7 mouse cellular contexts compared by ENCODE assay signal in genomic region chr8:80493523-80494345, GRCm38 (mm10). TPM values are rescaled to one million over a fixed set of nuclear protein-coding genes. Genes with fewer than 3 reads are reported as not detected.
A peak's percentile ranks its signal among the peaks of the same experiment; 100 is the strongest.
DNase-seq lines count a peak whose midpoint lies in the region; ATAC-seq and TF ChIP-seq lines count a peak whose summit lies in the region.

TSS of gene Gypa (plus strand) at chr8:80493781.

- H3K9ac ChIP-seq in limb, embryonic 14.5 days (ENCODE audit: low read depth, low read length, severe bottlenecking) = peak within 1 kb of the TSS; percentile 50

- H3K4me3 ChIP-seq in C2C12 (ENCODE audit: insufficient read depth, poor library complexity, severe bottlenecking) = no peak within 1 kb of the TSS
- peak within 1 kb of the TSS; percentile 57 for H3K4me3 ChIP-seq in forebrain, embryonic 10.5 days
- H3K4me3 ChIP-seq in limb, embryonic 14.5 days (replicated peaks; ENCODE audit: low read length) = peak within 1 kb of the TSS; percentile 47

- DNase-seq in 416B (ENCODE audit: low read depth) = peak; percentile 44
- DNase-seq in forebrain, embryonic 10.5 days (ENCODE audit: extremely low spot score, low spot score) = peak; percentile 21
- no peak for DNase-seq in limb, embryonic 14.5 days (ENCODE audit: low spot score)
- DNase-seq in retina, embryonic 14.5 days (ENCODE audit: low spot score) = peak; percentile 42
- DNase-seq in cerebellum, postnatal 25 days = no peak
- no peak for DNase-seq in testis, postnatal 10 days (ENCODE audit: low spot score)

- H3K27ac ChIP-seq in forebrain, embryonic 10.5 days = peak within 1 kb of the TSS; percentile 81
- no peak within 1 kb of the TSS for H3K27ac ChIP-seq in limb, embryonic 14.5 days (replicated peaks; ENCODE audit: low read depth, low read length)

- H3K4me2 ChIP-seq in limb, embryonic 14.5 days (replicated peaks; ENCODE audit: low read depth, low read length, severe bottlenecking) = peak within 1 kb of the TSS; percentile 64

- ATAC-seq in limb, embryonic 14.5 days (ENCODE audit: low FRiP score, low read depth) = no peak

- TF ChIP-seq POLR2A in limb, embryonic 14.5 days (IDR thresholded peaks at IDR 0.05; ENCODE audit: borderline replicate concordance, extremely low read depth, insufficient read depth, insufficient read length) = no peak

- no peaks in the 10 kb centered on the region for H3K36me3 ChIP-seq in C2C12 (ENCODE audit: control insufficient read depth, insufficient read depth)
- no peaks in the 10 kb centered on the region for H3K36me3 ChIP-seq in forebrain, embryonic 10.5 days (replicated peaks)
- H3K36me3 ChIP-seq in limb, embryonic 14.5 days (ENCODE audit: control insufficient read depth, insufficient read depth, low read length) = no peaks in the 10 kb centered on the region

- H3K79me2 ChIP-seq in C2C12 (ENCODE audit: control insufficient read depth, insufficient read depth) = no peaks in the 10 kb centered on the region

- no peaks in the 10 kb centered on the region for H3K79me3 ChIP-seq in C2C12 (ENCODE audit: low read depth)

- H3K27me3 ChIP-seq in C2C12 (ENCODE audit: control insufficient read depth, insufficient read depth, insufficient read length) = no peaks in the 10 kb centered on the region
- H3K27me3 ChIP-seq in forebrain, embryonic 10.5 days (ENCODE audit: poor library complexity, severe bottlenecking) = no peaks in the 10 kb centered on the region
- H3K27me3 ChIP-seq in limb, embryonic 14.5 days (ENCODE audit: control insufficient read depth, insufficient read depth, low read length) = no peaks in the 10 kb centered on the region

- WGBS in forebrain, embryonic 10.5 days = 38% methylated on average over 14 of the region's 14 CpGs
- WGBS in limb, embryonic 14.5 days = 28% methylated on average over 14 of the region's 14 CpGs

- peak within 1 kb of the TSS; percentile 65 for H3ac ChIP-seq in C2C12 (ENCODE audit: control insufficient read depth, insufficient read length, low read depth)

- no peaks in the 10 kb centered on the region for H3K9me3 ChIP-seq in forebrain, embryonic 10.5 days
- H3K9me3 ChIP-seq in limb, embryonic 14.5 days (ENCODE audit: control insufficient read depth, low read length) = no peaks in the 10 kb centered on the region

- H3K4me1 ChIP-seq in forebrain, embryonic 10.5 days = peaks cover 13% of the 10 kb centered on the region
- no peaks in the 10 kb centered on the region for H3K4me1 ChIP-seq in limb, embryonic 14.5 days (ENCODE audit: control insufficient read depth, insufficient read depth, low read length)

- no peak for TF ChIP-seq CTCF in C2C12 (IDR thresholded peaks at IDR 0.05; ENCODE audit: control insufficient read depth, insufficient read depth, insufficient read length)

TF ChIP-seq in C2C12, 6 proteins besides CTCF, POLR2A, EP300 and RAD21:
- TF ChIP-seq CEBPB (IDR thresholded peaks at IDR 0.05; ENCODE audit: low read depth) = no peak
- no peak for TF ChIP-seq MAX (IDR thresholded peaks at IDR 0.05)

RNA-seq across cellular contexts. Expression of gene Gypa, which starts in this region (rescaled TPM):
- polyA plus RNA-seq in C2C12 (2012; fragmentation: generic; extraction: Trizol) = not detected
- 16.4 and 22.1 TPM in 2 replicates for polyA plus RNA-seq in forebrain, embryonic 10.5 days (2016; fragmentation: Nextera tagmentation; extraction: Ambion mirVana)
- 1.8 and 2.6 TPM in 2 replicates for polyA plus RNA-seq in limb, embryonic 14.5 days (2012; rRNA removed)
- polyA plus RNA-seq in limb, embryonic 14.5 days (2014; fragmentation: Nextera tagmentation; extraction: Ambion mirVana) = 2.8 and 6.2 TPM in 2 replicates

Comparison
In these comparisons a context has a peak if more than half of its experiments do, and no peak if none do; other contexts are left out.
1. DNase-seq: peak in 416B (single experiment), forebrain, embryonic 10.5 days (single experiment) and retina, embryonic 14.5 days (single experiment); none in limb, embryonic 14.5 days (single experiment), cerebellum, postnatal 25 days (0 of 2) and testis, postnatal 10 days (single experiment).